Mouse (Mus musculus): Measurements from ENCODE around the gene Dolpp1.

Dolpp1 gene

GRCm38 (mm10) chr2:30377721-30378120 is 14.3 kb upstream of the Dolpp1 start:
- no peak for DNase-seq (ENCODE audit: low spot score in 2 of 2)

GRCm38 (mm10) chr2:30379307-30379706 is 12.7 kb upstream of the Dolpp1 start:
- DNase-seq (ENCODE audit: low spot score in 2 of 2): no peak

GRCm38 (mm10) chr2:30380564-30381376 is 11.3 kb upstream of the Dolpp1 start:
- DNase-seq (ENCODE audit: low spot score in 2 of 2): no peak

GRCm38 (mm10) chr2:30381377-30381725 is 10.7 kb upstream of the Dolpp1 start:
- peak in 1 of 2 experiments; percentile 57 for DNase-seq (ENCODE audit: low spot score in 2 of 2)

DNA sequence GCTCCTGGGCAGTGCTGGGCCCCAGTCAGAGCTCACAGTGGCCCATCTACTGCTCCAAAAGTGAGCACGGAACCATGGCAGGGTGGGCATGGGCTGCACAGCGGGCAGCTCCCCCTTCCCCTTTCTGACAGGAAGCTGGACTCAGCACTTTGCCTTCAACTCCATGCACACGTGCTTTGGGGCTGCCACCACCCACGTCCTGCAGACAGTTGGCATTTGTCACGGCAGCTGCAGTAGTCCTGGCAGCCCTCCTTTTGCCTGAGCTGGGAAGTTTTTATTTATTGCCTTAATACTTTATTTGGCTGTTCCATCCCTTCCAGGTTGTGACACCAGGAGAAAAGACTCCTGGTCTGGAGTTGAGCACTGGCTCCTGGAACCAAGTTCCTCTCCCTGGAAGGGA is 7.2 kb upstream of the Dolpp1 start:
- DNase-seq (ENCODE audit: low spot score in 2 of 2): no peak

GRCm38 (mm10) chr2:30385591-30385990 is 6.5 kb upstream of the Dolpp1 start:
- no peak for DNase-seq (ENCODE audit: low spot score in 2 of 2)

- DNase-seq (ENCODE audit: low spot score in 2 of 2): no peak
Observed at GRCm38 (mm10) chr2:30386913-30387312, 5.1 kb upstream of the Dolpp1 start.

DNA sequence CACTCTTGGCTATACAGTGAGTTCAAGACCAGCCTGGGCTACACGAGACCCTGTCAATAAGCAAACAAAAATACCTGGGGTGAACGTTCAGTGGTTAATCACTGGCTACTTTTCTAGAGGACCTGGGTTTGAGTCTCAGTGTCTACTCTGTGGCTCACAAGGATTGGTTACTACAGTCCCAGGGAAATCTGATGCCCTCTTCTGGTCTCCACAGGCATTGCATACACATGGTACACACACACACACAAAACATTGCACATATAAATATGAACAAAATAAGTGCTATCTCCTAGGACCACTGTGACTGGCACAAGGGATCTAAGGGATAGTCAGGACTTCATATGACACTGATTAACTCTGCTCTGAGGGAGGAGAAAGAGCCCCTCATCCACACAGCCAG is 3.1 kb upstream of the Dolpp1 start:
- DNase-seq (ENCODE audit: low spot score in 2 of 2): no peak

- DNase-seq (ENCODE audit: low spot score in 2 of 2): peak; percentile 81 to 83
Observed at GRCm38 (mm10) chr2:30392577-30393369, 719 bp downstream of the Dolpp1 start.

DNA sequence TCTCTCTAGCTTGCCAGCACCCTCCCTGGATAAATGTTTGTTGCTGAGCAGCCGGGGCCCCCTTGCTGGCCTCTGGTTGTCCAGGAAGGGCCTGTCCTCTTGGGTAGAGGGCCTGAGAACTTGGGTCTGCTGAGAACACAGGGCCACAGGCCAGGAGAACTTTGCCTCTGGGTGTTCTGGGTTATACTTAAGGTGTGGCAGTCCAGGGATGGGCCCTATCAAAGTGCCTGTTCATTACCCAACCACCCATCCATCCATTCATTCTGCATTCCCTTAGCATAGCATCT is 1.3 kb downstream of the Dolpp1 start:
- DNase-seq (ENCODE audit: low spot score in 2 of 2): no peak

DNA sequence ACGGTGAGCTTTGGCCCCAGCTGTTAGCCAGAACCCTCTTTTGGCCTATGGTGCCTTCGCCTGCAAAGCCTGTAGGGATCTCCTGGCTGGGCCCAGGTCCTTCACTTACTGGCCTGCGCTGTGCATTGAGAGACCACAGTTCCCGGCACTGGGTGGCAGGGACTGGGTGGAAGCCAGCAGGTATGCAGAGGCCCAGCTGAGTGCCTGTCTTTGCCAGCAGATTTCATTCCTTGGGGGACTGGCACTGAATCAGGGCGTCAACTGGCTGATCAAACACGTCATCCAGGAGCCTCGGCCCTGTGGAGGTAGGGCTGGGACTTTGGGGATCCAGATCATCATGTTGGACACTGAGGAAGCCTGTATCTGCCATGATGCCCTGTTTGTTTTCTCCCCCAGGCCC is 3.7 kb downstream of the Dolpp1 start:
- DNase-seq (ENCODE audit: low spot score in 2 of 2): no peak

DNA sequence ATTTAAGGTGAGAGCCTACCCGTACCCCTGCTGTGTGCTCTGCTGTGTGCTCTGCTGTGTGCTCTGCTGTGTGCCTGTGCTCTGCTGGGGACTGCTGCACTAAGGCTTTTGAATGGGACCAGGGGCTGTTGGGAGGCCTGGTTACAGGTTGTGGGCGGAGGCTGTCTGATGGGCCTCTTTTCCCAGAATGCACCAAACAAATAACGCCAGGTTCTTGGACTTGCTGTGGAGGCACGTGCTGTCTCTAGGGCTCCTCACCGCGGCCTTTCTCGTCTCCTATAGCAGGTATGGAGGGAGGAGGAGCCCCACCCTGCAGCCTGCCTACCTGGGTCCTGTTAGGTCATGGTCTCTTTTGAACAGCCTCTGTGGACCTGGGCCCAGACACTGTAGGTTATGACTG is 4.2 kb downstream of the Dolpp1 start:
- DNase-seq (ENCODE audit: low spot score in 2 of 2): no peak

- no peak for DNase-seq (ENCODE audit: low spot score in 2 of 2)
Observed at GRCm38 (mm10) chr2:30397986-30398512, 6.0 kb downstream of the Dolpp1 start.

- no peak for DNase-seq (ENCODE audit: low spot score in 2 of 2)
Observed at GRCm38 (mm10) chr2:30399191-30400171, 7.4 kb downstream of the Dolpp1 start.

DNA sequence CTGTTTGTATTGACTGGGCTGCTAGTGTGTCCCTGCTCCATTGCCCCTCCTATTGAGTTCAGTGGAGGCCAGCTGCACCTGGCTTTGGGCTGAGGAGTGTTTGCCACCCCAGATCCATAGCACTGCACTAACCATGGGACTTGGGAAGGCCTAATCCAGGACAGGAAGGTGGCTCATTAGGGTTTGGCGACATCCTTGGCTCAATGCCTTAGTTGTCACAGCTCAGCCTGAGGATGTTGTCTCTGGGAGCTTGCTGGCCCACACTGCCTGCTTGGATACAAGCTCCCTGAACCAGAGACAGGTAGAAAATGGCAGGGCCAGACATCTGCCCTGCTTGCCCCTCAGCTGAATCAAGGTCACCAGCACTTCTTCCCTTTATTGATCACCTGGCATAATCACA is 9.5 kb downstream of the Dolpp1 start:
- no peak for DNase-seq (ENCODE audit: low spot score in 2 of 2)

DNA sequence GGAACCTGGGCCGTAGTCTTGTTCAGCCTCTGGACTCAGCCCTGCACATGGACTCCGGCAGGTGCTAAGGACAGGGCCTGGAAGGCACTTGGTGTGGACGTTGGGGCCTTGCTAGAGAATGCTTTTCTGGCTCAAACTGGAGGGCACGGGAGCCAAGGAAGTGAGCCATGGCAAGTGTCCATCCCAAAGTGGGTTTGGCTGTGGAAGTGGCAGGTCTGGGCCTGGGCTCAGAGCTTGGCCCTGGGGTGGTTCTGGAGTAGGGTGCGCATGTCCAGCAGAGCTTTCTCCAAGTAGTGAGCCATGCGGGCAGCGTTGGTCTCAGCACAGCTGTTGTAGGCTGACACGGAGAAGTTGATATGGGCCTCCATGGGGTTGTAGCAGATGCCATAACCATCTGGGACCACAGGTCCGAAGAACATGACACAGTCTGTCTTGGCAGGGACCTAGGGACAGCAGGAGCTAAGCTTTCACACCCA is 10.3 kb downstream of the Dolpp1 start:
- peak in 1 of 2 experiments; percentile 43 for DNase-seq (ENCODE audit: low spot score in 2 of 2)

DNA sequence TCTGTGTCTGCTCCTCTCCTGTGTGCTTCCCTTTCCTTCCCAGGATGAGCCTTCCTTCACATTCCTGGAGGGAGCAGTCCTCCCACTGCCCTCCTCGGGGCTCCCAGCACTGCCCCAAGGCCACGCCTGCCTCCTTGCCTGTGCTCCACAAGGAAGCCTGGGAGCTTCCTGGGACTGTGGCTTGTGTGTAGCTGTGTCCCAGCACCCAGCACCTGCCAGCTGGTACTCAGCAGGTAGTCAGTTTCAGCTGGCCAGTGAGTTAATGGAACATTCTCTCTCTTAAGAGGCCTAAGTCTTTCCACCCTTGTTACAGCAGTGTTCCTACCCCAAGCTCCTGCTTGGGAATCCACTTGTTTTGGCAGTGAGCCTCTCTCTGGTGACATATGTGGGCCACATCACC is 10.8 kb downstream of the Dolpp1 start:
- DNase-seq (ENCODE audit: low spot score in 2 of 2): no peak

DNA sequence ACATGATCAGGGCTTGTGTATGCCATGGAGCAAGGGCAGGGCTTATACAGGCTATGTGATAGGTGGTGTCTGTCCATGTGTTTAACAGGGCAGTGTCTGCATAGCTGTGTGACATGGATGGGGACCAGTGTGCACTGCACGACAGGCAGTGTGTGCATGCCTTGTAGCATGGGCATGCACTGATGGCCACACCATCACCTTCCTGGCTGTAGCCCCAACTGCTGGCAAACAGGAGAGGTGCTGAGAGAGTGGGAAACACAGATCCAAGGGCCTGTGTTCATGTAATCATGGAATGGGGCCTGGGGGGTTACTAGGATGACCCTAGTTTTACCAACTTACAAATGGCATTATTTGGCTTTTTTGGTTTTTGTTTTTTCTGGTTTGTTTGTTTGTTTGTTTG is 11.8 kb downstream of the Dolpp1 start:
- no peak for DNase-seq (ENCODE audit: low spot score in 2 of 2)

DNA sequence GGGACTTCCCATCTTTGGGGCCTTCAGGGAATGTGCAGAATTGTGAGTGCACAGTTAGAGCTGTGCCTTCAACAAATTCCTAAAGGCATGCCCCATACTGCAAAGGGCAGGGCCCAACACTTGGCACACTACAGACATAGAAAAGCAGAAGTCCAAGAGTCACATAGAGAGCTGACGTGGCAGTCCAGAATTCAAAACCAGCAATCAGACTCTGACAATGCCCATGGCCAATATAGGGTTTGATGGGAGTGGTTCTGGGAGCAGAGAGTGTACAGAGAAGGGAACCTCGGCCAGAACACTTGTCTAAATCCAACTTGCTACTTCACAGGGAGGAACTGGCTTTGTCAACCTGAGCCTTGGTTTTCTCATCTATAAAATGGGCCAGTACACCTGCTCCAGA is 15.2 kb downstream of the Dolpp1 start:
- DNase-seq (ENCODE audit: low spot score in 2 of 2): no peak

GRCm38 (mm10) chr2:30407778-30408177 is 15.7 kb downstream of the Dolpp1 start:
- DNase-seq (ENCODE audit: low spot score in 2 of 2): no peak

GRCm38 (mm10) chr2:30408452-30409100 is 16.5 kb downstream of the Dolpp1 start:
- no peak for DNase-seq (ENCODE audit: low spot score in 2 of 2)
